Comparison of ENCODE assay signal across 9 mouse cellular contexts in the genomic region with DNA sequence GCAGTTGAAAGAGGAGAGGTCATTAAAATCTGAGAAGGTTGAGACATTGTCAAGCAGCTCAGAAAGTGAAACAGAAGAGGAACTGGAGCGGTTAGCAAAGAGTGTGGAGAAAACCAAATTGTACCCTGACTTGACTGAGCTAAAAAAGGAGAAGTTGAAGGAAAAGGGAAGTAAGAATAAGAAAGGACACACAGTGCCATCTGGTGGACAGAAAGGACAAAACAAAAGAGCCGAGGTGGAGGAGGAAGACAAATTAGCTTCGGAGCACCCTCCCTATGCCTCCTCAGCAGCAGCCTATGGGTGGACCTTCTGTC. TPM values are rescaled to one million over a fixed set of nuclear protein-coding genes. Genes with fewer than 3 reads are reported as not detected.
DNase-seq lines count a peak whose midpoint lies in the region; ATAC-seq and TF ChIP-seq lines count a peak whose summit lies in the region.
"Had no signal": no experiment of that assay in that cellular context is flagged by ENCODE, and none has a peak within 500 bp of the region (broad histone marks: within the 10 kb centered on the region; RNA-seq: fewer than 3 reads in every experiment).

No protein-coding gene starts in this region.

- H3K79me2 ChIP-seq in CH12.LX (replicated peaks; ENCODE audit: control insufficient read depth, extremely low read depth, insufficient read depth, poor library complexity, severe bottlenecking) = peaks cover 26% of the 10 kb centered on the region

- no peak overlapping the region for H3K4me2 ChIP-seq in kidney, embryonic 16.5 days (replicated peaks; ENCODE audit: low read depth, low read length)
- H3K4me2 ChIP-seq in CH12.LX (ENCODE audit: insufficient read depth, low read depth, poor library complexity, severe bottlenecking) = 0 out of 2 replicates have a peak overlapping the region, but pooled peaks have one; percentile 31
- H3K4me2 ChIP-seq in lung, postnatal 0 days (replicated peaks; ENCODE audit: low read depth, low read length) = no peak overlapping the region
- H3K4me2 ChIP-seq: limb, embryonic 13.5 days had no signal

- DNase-seq in kidney, adult 2 months = peak; percentile 38
- peak; percentile 90 for DNase-seq in CH12.LX (ENCODE audit: extremely low read depth)
- no peak for DNase-seq in brain, embryonic 14.5 days (ENCODE audit: low read depth)
- peak; percentile 61 for DNase-seq in lung, postnatal 0 days (ENCODE audit: low spot score)
- DNase-seq in thymus, postnatal 25 days = peak; percentile 51
- DNase-seq in Muller cell, postnatal 12 days (ENCODE audit: inconsistent ontology term) = no peak
- no peak for DNase-seq in urinary bladder, postnatal 10 days (ENCODE audit: low spot score)

- 0 out of 2 replicates have a peak overlapping the region, but pooled peaks have one; percentile 5 for H3K27ac ChIP-seq in kidney, adult 2 months (ENCODE audit: insufficient read depth, low read depth, low read length)
- no peak overlapping the region for H3K27ac ChIP-seq in kidney, embryonic 16.5 days (ENCODE audit: low read length)
- peak overlapping the region; percentile 90 for H3K27ac ChIP-seq in CH12.LX (ENCODE audit: insufficient read depth, low read depth)
- H3K27ac ChIP-seq in lung, postnatal 0 days (ENCODE audit: low read length) = no peak overlapping the region
- H3K27ac ChIP-seq: limb, embryonic 13.5 days had no signal

- TF ChIP-seq EP300 in CH12.LX (IDR thresholded peaks at IDR 0.05; ENCODE audit: low read length) = no peak
- no peak for TF ChIP-seq EP300 in lung, postnatal 0 days (IDR thresholded peaks at IDR 0.05)

- no peaks in the 10 kb centered on the region for H3K27me3 ChIP-seq in kidney, adult 2 months (replicated peaks; ENCODE audit: control insufficient read depth, insufficient read depth, low read length)
- H3K27me3 ChIP-seq in kidney, embryonic 16.5 days (ENCODE audit: insufficient read depth, low read length) = no peaks in the 10 kb centered on the region
- H3K27me3 ChIP-seq in CH12.LX (replicated peaks) = no peaks in the 10 kb centered on the region
- no peaks in the 10 kb centered on the region for H3K27me3 ChIP-seq in lung, postnatal 0 days (replicated peaks; ENCODE audit: insufficient read depth, low read length)
- H3K27me3 ChIP-seq: limb, embryonic 13.5 days had no signal

- no peak for TF ChIP-seq POLR2A in kidney, adult 2 months (IDR thresholded peaks at IDR 0.05; ENCODE audit: low read depth, low read length)
- no peak; the same call in 1 of the 2 replicates for TF ChIP-seq POLR2A in CH12.LX (IDR thresholded peaks at IDR 0.05; ENCODE audit: low read depth, low read length)
- TF ChIP-seq POLR2A in brain, embryonic 14.5 days (IDR thresholded peaks at IDR 0.05; ENCODE audit: borderline replicate concordance, extremely low read depth, insufficient read depth, insufficient read length, poor library complexity, severe bottlenecking) = no peak

- no peak overlapping the region for H3K9ac ChIP-seq in kidney, embryonic 16.5 days (replicated peaks; ENCODE audit: low read length)
- peak overlapping the region; percentile 93 for H3K9ac ChIP-seq in CH12.LX (ENCODE audit: insufficient read depth, low read depth)
- H3K9ac ChIP-seq in lung, postnatal 0 days (replicated peaks; ENCODE audit: low read depth) = no peak overlapping the region
- H3K9ac ChIP-seq: limb, embryonic 13.5 days had no signal

- no peak overlapping the region for H3K4me3 ChIP-seq in kidney, adult 2 months (ENCODE audit: insufficient read depth, low read depth, low read length)
- no peak overlapping the region for H3K4me3 ChIP-seq in kidney, embryonic 16.5 days (ENCODE audit: low read length)
- peak overlapping the region; percentile 61 to 95 (median 78) for H3K4me3 ChIP-seq in CH12.LX (replicated peaks in 1 of 3; ENCODE audit: low read depth in 2 of 3, low read length in 2 of 3, poor library complexity in 1 of 3)
- H3K4me3 ChIP-seq in lung, postnatal 0 days (ENCODE audit: low read depth, low read length) = 0 out of 2 replicates have a peak overlapping the region, but pooled peaks have one; percentile 8
- H3K4me3 ChIP-seq: limb, embryonic 13.5 days had no signal

- H3K4me1 ChIP-seq in kidney, adult 2 months (ENCODE audit: control insufficient read depth, insufficient read depth, low read length) = no peaks in the 10 kb centered on the region
- H3K4me1 ChIP-seq in kidney, embryonic 16.5 days (ENCODE audit: insufficient read depth, low read length) = 0 out of 2 replicates have a peak, but pooled peaks cover 3% of the 10 kb centered on the region
- peaks cover 8 to 35% of the 10 kb centered on the region in 2 experiments; a peak in 3 of 4 replicates for H3K4me1 ChIP-seq in CH12.LX (ENCODE audit: control insufficient read depth in 1 of 2, insufficient read depth in 2 of 2)
- H3K4me1 ChIP-seq in lung, postnatal 0 days (ENCODE audit: insufficient read depth, low read depth, low read length) = no peaks in the 10 kb centered on the region
- H3K4me1 ChIP-seq: limb, embryonic 13.5 days had no signal

- ATAC-seq in kidney, embryonic 16.5 days (ENCODE audit: low FRiP score, low TSS enrichment) = no peak
- ATAC-seq in lung, postnatal 0 days = no peak

- dilution Hi-C loops in CH12.LX (cut with MboI; ENCODE audit: extremely low pct_ligation_motif_present, extremely low pct_unique_long_range_greater_than_20kb, low sequenced_read_pairs) = loop anchor here (25.0 kb wide), 1 partner anchor 102 kb away; no protein-coding TSS in a partner anchor

- H3K9me3 ChIP-seq in kidney, embryonic 16.5 days (ENCODE audit: low read length) = 0 out of 2 replicates have a peak, but pooled peaks cover 4% of the 10 kb centered on the region
- H3K9me3 ChIP-seq in CH12.LX (replicated peaks; ENCODE audit: low read length) = peaks cover 7% of the 10 kb centered on the region
- no peaks in the 10 kb centered on the region for H3K9me3 ChIP-seq in lung, postnatal 0 days (ENCODE audit: low read length)
- H3K9me3 ChIP-seq: limb, embryonic 13.5 days had no signal

- no peaks in the 10 kb centered on the region for H3K36me3 ChIP-seq in kidney, adult 2 months (ENCODE audit: control insufficient read depth, insufficient read depth, low read length)
- H3K36me3 ChIP-seq in kidney, embryonic 16.5 days (ENCODE audit: insufficient read depth, low read length) = no peaks in the 10 kb centered on the region
- peaks cover 31 to 42% of the 10 kb centered on the region in 2 experiments for H3K36me3 ChIP-seq in CH12.LX (replicated peaks in 1 of 2; ENCODE audit: control insufficient read depth in 1 of 2, insufficient read depth in 1 of 2, low read length in 1 of 2)
- H3K36me3 ChIP-seq in lung, postnatal 0 days (ENCODE audit: insufficient read depth, low read length) = no peaks in the 10 kb centered on the region

- in situ Hi-C loops in CH12.LX (cut with MboI; ENCODE audit: low pct_ligation_motif_present, low pct_unique_long_range_greater_than_20kb, low sequenced_read_pairs) = loop anchor here (25.0 kb wide), 1 partner anchor 277 kb away; the partner anchor contains the start of genes Dhx57 and Morn2

- 63% methylated on average over 3 of the region's 3 CpGs for WGBS in kidney, adult 2 months
- WGBS in kidney, embryonic 16.5 days = 73% methylated on average over 3 of the region's 3 CpGs
- WGBS in lung, postnatal 0 days = 65% methylated on average over 3 of the region's 3 CpGs

- TF ChIP-seq CTCF in kidney, adult 2 months (conservative IDR thresholded peaks at IDR 0.05; ENCODE audit: insufficient read depth, insufficient read length, low read depth, low read length) = 0 out of 2 replicates have a peak, but pooled peaks have one; percentile 26
- TF ChIP-seq CTCF in CH12.LX (conservative IDR thresholded peaks at IDR 0.05 in 1 of 2, IDR thresholded peaks at IDR 0.05 in 1 of 2; ENCODE audit: low read depth in 2 of 2, low read length in 2 of 2) = peak; percentile 38 to 64; a peak in 3 of 4 replicates
- TF ChIP-seq CTCF in brain, embryonic 14.5 days (IDR thresholded peaks at IDR 0.05; ENCODE audit: borderline replicate concordance, extremely low read depth, insufficient read depth, insufficient read length) = peak; percentile 43; the same call in 1 of the 2 replicates
- TF ChIP-seq CTCF in lung, postnatal 0 days (IDR thresholded peaks at IDR 0.05) = peak; percentile 60

- TF ChIP-seq RAD21 in CH12.LX (IDR thresholded peaks at IDR 0.05; ENCODE audit: low read depth, low read length) = peak; percentile 33

TF ChIP-seq in CH12.LX, 34 proteins besides CTCF, POLR2A, EP300 and RAD21:
- TF ChIP-seq GABPA (IDR thresholded peaks at IDR 0.05; ENCODE audit: insufficient replicate concordance, low read depth, low read length) (no peak), SIN3A (IDR thresholded peaks at IDR 0.05; ENCODE audit: low read length) (0 out of 2 replicates have a peak, but pooled peaks have one; percentile 31), TBP (conservative IDR thresholded peaks at IDR 0.05; ENCODE audit: low read depth, low read length) (0 out of 2 replicates have a peak, but pooled peaks have one; percentile 50)

RNA-seq across cellular contexts. Expression of gene Cdkl4, which starts 13.0 kb away (rescaled TPM):
- polyA plus RNA-seq in kidney, adult 2 months (2012; rRNA removed) = 0.19 and 0.34 TPM in 2 replicates
- 0.80 and 0.99 TPM in 2 replicates for polyA plus RNA-seq in kidney, embryonic 16.5 days (2015; fragmentation: Nextera tagmentation; extraction: Ambion mirVana)
- total RNA-seq in CH12.LX (2012; rRNA removed) (0.63 and 0.76 TPM in 2 replicates), CH12.LX (2014; rRNA removed) (1.9 and 2.0 TPM in 2 replicates)
- polyA plus RNA-seq in CH12.LX (2012; ENCODE audit: insufficient read length, low read depth) = 1.1 and 1.2 TPM in 2 replicates
- polyA plus RNA-seq in brain, embryonic 14.5 days (2012; rRNA removed) = 2.6 and 3.3 TPM in 2 replicates
- polyA plus RNA-seq in lung, postnatal 0 days (2015; fragmentation: Nextera tagmentation; extraction: Ambion mirVana) = 3.4 and 4.9 TPM in 2 replicates

Comparison
In these comparisons a context has a peak if more than half of its experiments do, and no peak if none do; other contexts are left out.
1. H3K27ac ChIP-seq: peak in kidney, adult 2 months (single experiment) and CH12.LX (single experiment); none in kidney, embryonic 16.5 days (single experiment) and lung, postnatal 0 days (single experiment).
2. DNase-seq: peak in kidney, adult 2 months (single experiment), CH12.LX (single experiment), lung, postnatal 0 days (single experiment) and thymus, postnatal 25 days (single experiment); none in brain, embryonic 14.5 days (single experiment), Muller cell, postnatal 12 days (single experiment) and urinary bladder, postnatal 10 days (single experiment).
3. H3K4me3 ChIP-seq: peak in CH12.LX (3 of 3) and lung, postnatal 0 days (single experiment); none in kidney, adult 2 months (single experiment) and kidney, embryonic 16.5 days (single experiment).
4. Peak in every context shown above with its lines, with median percentiles within 50 percentile points of each other: CTCF ChIP-seq.